Mouse (Mus musculus): ENCODE measurements around the gene Mllt6. TPM values are rescaled to one million over a fixed set of nuclear protein-coding genes. Genes with fewer than 3 reads are reported as not detected.

Gene Mllt6
- polyA plus RNA-seq, 1 experiment from 2014 or later = 3.3 TPM

Small RNA genes lying within 50 kb of the gene (microRNA-seq; reads per million reads assigned to microRNA genes)
- gene Gm24158 (ENCODE audit: borderline number of aligned reads) = 0.20 reads per million
- gene Mir6927 (ENCODE audit: borderline number of aligned reads) = 0.47 reads per million

Other genes starting within 250 kb of the Mllt6 start
- gene Arhgap23, start 247.9 kb upstream of the Mllt6 start, polyA plus RNA-seq (2014; fragmentation: Nextera tagmentation; extraction: Ambion mirVana) = 6.7 and 8.3 TPM in 2 replicates
- gene 4933428G20Rik, start 163.1 kb upstream of the Mllt6 start, polyA plus RNA-seq (2014; fragmentation: Nextera tagmentation; extraction: Ambion mirVana) = 0.11 TPM in 1 of 2 replicates, not detected in the other
- 0.06 and 0.23 TPM in 2 replicates for gene Srcin1, start 87.2 kb upstream of the Mllt6 start, polyA plus RNA-seq (2014; fragmentation: Nextera tagmentation; extraction: Ambion mirVana)
- gene Epop, start 33.7 kb upstream of the Mllt6 start, polyA plus RNA-seq (2014; fragmentation: Nextera tagmentation; extraction: Ambion mirVana) = 1.4 and 1.5 TPM in 2 replicates
- 45.8 and 52.3 TPM in 2 replicates for gene Cisd3, start 22.4 kb downstream of the Mllt6 start, polyA plus RNA-seq (2014; fragmentation: Nextera tagmentation; extraction: Ambion mirVana)
- 10.3 and 16.4 TPM in 2 replicates for gene Pcgf2, start 37.1 kb downstream of the Mllt6 start, polyA plus RNA-seq (2014; fragmentation: Nextera tagmentation; extraction: Ambion mirVana)
- 416 and 447 TPM in 2 replicates for gene Psmb3, start 40.0 kb downstream of the Mllt6 start, polyA plus RNA-seq (2014; fragmentation: Nextera tagmentation; extraction: Ambion mirVana)
- gene Pip4k2b, start 81.3 kb downstream of the Mllt6 start, polyA plus RNA-seq (2014; fragmentation: Nextera tagmentation; extraction: Ambion mirVana) = 0.70 and 1.2 TPM in 2 replicates
- gene Cwc25, start 103.1 kb downstream of the Mllt6 start, polyA plus RNA-seq (2014; fragmentation: Nextera tagmentation; extraction: Ambion mirVana) = 9.2 and 9.9 TPM in 2 replicates
- gene 1700001P01Rik, start 112.5 kb downstream of the Mllt6 start, polyA plus RNA-seq (2014; fragmentation: Nextera tagmentation; extraction: Ambion mirVana) = 0.38 TPM in 1 of 2 replicates, not detected in the other
- 461 and 517 TPM in 2 replicates for gene Rpl23, start 119.0 kb downstream of the Mllt6 start, polyA plus RNA-seq (2014; fragmentation: Nextera tagmentation; extraction: Ambion mirVana)
- gene Lasp1, start 135.6 kb downstream of the Mllt6 start, polyA plus RNA-seq (2014; fragmentation: Nextera tagmentation; extraction: Ambion mirVana) = 30.0 and 37.5 TPM in 2 replicates
- 8.2 and 8.3 TPM in 2 replicates for gene B230217C12Rik, start 177.4 kb downstream of the Mllt6 start, polyA plus RNA-seq (2014; fragmentation: Nextera tagmentation; extraction: Ambion mirVana)
- 0.66 and 1.3 TPM in 2 replicates for gene Fbxo47, start 220.7 kb downstream of the Mllt6 start, polyA plus RNA-seq (2014; fragmentation: Nextera tagmentation; extraction: Ambion mirVana)